Mouse (Mus musculus) lung, postnatal 0 days (tissue): Measurements from ENCODE around the gene Gusb.

Experiments
- CTCF ChIP-seq: IDR thresholded peaks from 2 replicates; pipeline ENCODE4 v1.5.1; 2016; ENCODE audit warnings: antibody characterized with exemption, mild to moderate bottlenecking
- EP300 ChIP-seq: IDR thresholded peaks from 2 replicates; pipeline ENCODE4 v1.6.1; 2016; ENCODE audit warnings: antibody characterized with exemption, mild to moderate bottlenecking, control low read depth

- TF ChIP-seq EP300 (no peak), CTCF (no peak)
Measured at GRCm38 (mm10) chr5:130015104-130015503, 12.3 kb upstream of the Gusb start.
